Mouse (Mus musculus) liver, adult 2 months (tissue): ENCODE results near the gene Lypd1.

Experiments used
- CTCF ChIP-seq: fragments of 200-500 bp; IDR thresholded peaks from 2 replicates; pipeline ENCODE4 v1.5.1; 2011; ENCODE audit warnings: low read depth, low read length, control low read depth
- POLR2A ChIP-seq: fragments of 200-500 bp; IDR thresholded peaks from 2 replicates; pipeline ENCODE4 v1.6.1; 2011; ENCODE audit warnings: low read length, control low read depth; ENCODE audit not compliant: insufficient read depth; ENCODE audit errors: extremely low read depth

DNA sequence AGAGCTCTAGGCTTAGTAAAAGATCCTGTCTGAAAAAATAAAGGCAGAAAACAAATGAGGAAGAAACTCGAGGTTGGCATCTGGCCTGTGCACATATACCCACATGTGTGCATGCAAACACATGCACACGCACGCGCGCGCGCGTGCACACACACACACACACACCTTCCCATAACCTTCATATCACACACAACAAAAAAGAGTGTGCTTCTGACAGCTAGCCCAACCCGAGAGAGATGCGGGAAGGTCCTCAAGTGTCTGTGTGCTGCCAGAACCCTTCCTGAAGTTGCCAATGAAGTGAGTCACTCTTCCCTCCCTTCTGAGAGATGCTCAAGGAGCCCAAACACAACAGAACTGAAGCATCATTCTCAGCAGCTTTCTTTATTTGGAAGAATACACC lies 12.6 kb upstream of the Lypd1 start:
- TF ChIP-seq POLR2A, result no peak
- TF ChIP-seq CTCF, result no peak
